In genomic region chr13:55361974-55362452, GRCm38 (mm10) we compare ENCODE assay signal across 8 mouse cellular contexts. TPM values are rescaled to one million over a fixed set of nuclear protein-coding genes. Genes with fewer than 3 reads are reported as not detected.
DNase-seq lines count a peak whose midpoint lies in the region; ATAC-seq and TF ChIP-seq lines count a peak whose summit lies in the region.

No protein-coding gene starts in this region.

- H3K27me3 ChIP-seq in thymus, adult 2 months (ENCODE audit: control insufficient read depth, insufficient read depth, low read length), result no peaks in the 10 kb centered on the region
- no peaks in the 10 kb centered on the region for H3K27me3 ChIP-seq in liver, embryonic 15.5 days
- no peaks in the 10 kb centered on the region for H3K27me3 ChIP-seq in stomach, embryonic 16.5 days (ENCODE audit: control insufficient read depth, insufficient read depth, low read length)

- H3K9me3 ChIP-seq in liver, embryonic 15.5 days (replicated peaks), result no peaks in the 10 kb centered on the region
- H3K9me3 ChIP-seq in stomach, embryonic 16.5 days (replicated peaks; ENCODE audit: control insufficient read depth, low read length), result no peaks in the 10 kb centered on the region

- H3K4me2 ChIP-seq in liver, embryonic 15.5 days, result peak overlapping the region; percentile 68
- peak overlapping the region; percentile 77 for H3K4me2 ChIP-seq in stomach, embryonic 16.5 days (ENCODE audit: low read depth, low read length)

- H3K4me3 ChIP-seq in gastrocnemius, adult 2 months, result peak overlapping the region; percentile 82
- H3K4me3 ChIP-seq in thymus, adult 2 months (ENCODE audit: control insufficient read depth, insufficient read depth, low read length), result peak overlapping the region; percentile 93
- peak overlapping the region; percentile 98 for H3K4me3 ChIP-seq in liver, embryonic 15.5 days (replicated peaks)
- peak overlapping the region; percentile 99 for H3K4me3 ChIP-seq in stomach, embryonic 16.5 days (replicated peaks; ENCODE audit: low read length)

- peak; percentile 76 for DNase-seq in gastrocnemius, adult 2 months
- no peak for DNase-seq in gastrocnemius, postnatal 10 days
- DNase-seq in thymus, adult 2 months, result no peak
- DNase-seq in thymus, postnatal 4 days, result no peak
- DNase-seq in left cerebral cortex, postnatal 10 days (ENCODE audit: extremely low spot score in 1 of 2, low spot score in 2 of 2), result no peak

- H3K36me3 ChIP-seq in thymus, adult 2 months (ENCODE audit: control insufficient read depth, insufficient read depth, low read length), result peaks cover 11% of the 10 kb centered on the region
- H3K36me3 ChIP-seq in liver, embryonic 15.5 days (replicated peaks), result peaks cover 41% of the 10 kb centered on the region
- H3K36me3 ChIP-seq in stomach, embryonic 16.5 days (ENCODE audit: control insufficient read depth, insufficient read depth, low read length), result peaks cover 15% of the 10 kb centered on the region; the same call in 1 of the 2 replicates

- ATAC-seq in granulocyte monocyte progenitor cell, adult 5-6 weeks (replicated peaks; ENCODE audit: poor library complexity, severe bottlenecking), result peak; percentile 10; the same call in 1 of the 2 replicates
- ATAC-seq in liver, embryonic 15.5 days (ENCODE audit: insufficient read depth), result peak; percentile 53
- peak; percentile 31 for ATAC-seq in stomach, embryonic 16.5 days (ENCODE audit: insufficient read depth, low FRiP score)

- intact Hi-C loops in gastrocnemius, adult 2 months (cut with DNase I), result no loop called here
- intact Hi-C loops in left cerebral cortex, postnatal 10 days (cut with DNase I), result no loop called here

- under 1% methylated on average over 32 of the region's 32 CpGs for WGBS in thymus, adult 2 months
- under 1% methylated on average over 32 of the region's 32 CpGs for WGBS in liver, embryonic 15.5 days (ENCODE audit: insufficient replicate concordance)
- WGBS in stomach, embryonic 16.5 days, result 1% methylated on average over 32 of the region's 32 CpGs

- no peak for TF ChIP-seq POLR2A in thymus, adult 2 months (IDR thresholded peaks at IDR 0.05; ENCODE audit: control insufficient read depth, extremely low read depth, insufficient read depth, low read length, poor library complexity)

- H3K9ac ChIP-seq in liver, embryonic 15.5 days, result peak overlapping the region; percentile 98
- peak overlapping the region; percentile 96 for H3K9ac ChIP-seq in stomach, embryonic 16.5 days (ENCODE audit: low read length)

- H3K27ac ChIP-seq in gastrocnemius, adult 2 months, result peak overlapping the region; percentile 94
- H3K27ac ChIP-seq in thymus, adult 2 months (ENCODE audit: control insufficient read depth, insufficient read depth, low read length), result peak overlapping the region; percentile 37; the same call in 1 of the 2 replicates
- H3K27ac ChIP-seq in liver, embryonic 15.5 days (replicated peaks), result peak overlapping the region; percentile 98
- peak overlapping the region; percentile 97 for H3K27ac ChIP-seq in stomach, embryonic 16.5 days (ENCODE audit: low read length)

- no peak for TF ChIP-seq CTCF in gastrocnemius, adult 2 months (IDR thresholded peaks at IDR 0.05)
- TF ChIP-seq CTCF in thymus, adult 2 months (IDR thresholded peaks at IDR 0.05; ENCODE audit: borderline replicate concordance, control insufficient read depth, extremely low read depth, insufficient read depth, low read length, poor library complexity), result no peak

- peaks cover 11% of the 10 kb centered on the region for H3K4me1 ChIP-seq in thymus, adult 2 months (replicated peaks; ENCODE audit: control insufficient read depth, insufficient read depth, low read length)
- peaks cover 48% of the 10 kb centered on the region for H3K4me1 ChIP-seq in liver, embryonic 15.5 days (replicated peaks)
- H3K4me1 ChIP-seq in stomach, embryonic 16.5 days (ENCODE audit: control insufficient read depth, insufficient read depth, low read length), result peaks cover 14% of the 10 kb centered on the region

RNA-seq across cellular contexts. Expression of gene Lman2, which starts 0.6 kb away (rescaled TPM):
- total RNA-seq in gastrocnemius, adult 2 months (2021), result 10 to 100 TPM; 36.7 to 42.3 TPM
- total RNA-seq in gastrocnemius, postnatal 10 days (2021), result 10 to 100 TPM; 37.0 to 45.1 TPM
- polyA plus RNA-seq in thymus, adult 2 months (2012; rRNA removed), result 134 and 139 TPM in 2 replicates
- 150 and 177 TPM in 2 replicates for total RNA-seq in granulocyte monocyte progenitor cell, adult 5-6 weeks (2014; fragmentation: Nextera tagmentation)
- 128 and 145 TPM in 2 replicates for total RNA-seq in granulocyte monocyte progenitor cell, adult 5-6 weeks (2017)
- 58.8 and 62.1 TPM in 2 replicates for polyA plus RNA-seq in liver, embryonic 15.5 days (2015; fragmentation: Nextera tagmentation; extraction: Ambion mirVana)
- 112 and 113 TPM in 2 replicates for polyA plus RNA-seq in stomach, embryonic 16.5 days (2015; fragmentation: Nextera tagmentation; extraction: Ambion mirVana)
- 10 to 100 TPM; 38.3 to 42.6 TPM for total RNA-seq in left cerebral cortex, postnatal 10 days (2021)

RNA-seq across cellular contexts. Expression of gene Rgs14, which starts 7.5 kb away (rescaled TPM):
- under 1 TPM in 1 of 2 experiments, not detected in 1; 0.20 TPM for total RNA-seq in gastrocnemius, adult 2 months (2021)
- total RNA-seq in gastrocnemius, postnatal 10 days (2021), result under 1 TPM; 0.19 to 0.36 TPM
- 179 and 220 TPM in 2 replicates for polyA plus RNA-seq in thymus, adult 2 months (2012; rRNA removed)
- total RNA-seq in granulocyte monocyte progenitor cell, adult 5-6 weeks (2014; fragmentation: Nextera tagmentation), result 12.8 and 16.4 TPM in 2 replicates
- 7.0 and 8.8 TPM in 2 replicates for total RNA-seq in granulocyte monocyte progenitor cell, adult 5-6 weeks (2017)
- polyA plus RNA-seq in liver, embryonic 15.5 days (2015; fragmentation: Nextera tagmentation; extraction: Ambion mirVana), result 2.2 and 2.9 TPM in 2 replicates
- 1.00 and 1.6 TPM in 2 replicates for polyA plus RNA-seq in stomach, embryonic 16.5 days (2015; fragmentation: Nextera tagmentation; extraction: Ambion mirVana)
- 10 to 100 TPM; 19.3 to 20.6 TPM for total RNA-seq in left cerebral cortex, postnatal 10 days (2021)

RNA-seq across cellular contexts. Expression of gene Mxd3, which starts 32.4 kb away (rescaled TPM):
- not detected for total RNA-seq in gastrocnemius, adult 2 months (2021)
- total RNA-seq in gastrocnemius, postnatal 10 days (2021), result 1 to 10 TPM; 6.2 to 7.8 TPM
- 122 and 153 TPM in 2 replicates for polyA plus RNA-seq in thymus, adult 2 months (2012; rRNA removed)
- 1.3 and 2.0 TPM in 2 replicates for total RNA-seq in granulocyte monocyte progenitor cell, adult 5-6 weeks (2014; fragmentation: Nextera tagmentation)
- 3.8 and 4.7 TPM in 2 replicates for total RNA-seq in granulocyte monocyte progenitor cell, adult 5-6 weeks (2017)
- 28.8 and 33.6 TPM in 2 replicates for polyA plus RNA-seq in liver, embryonic 15.5 days (2015; fragmentation: Nextera tagmentation; extraction: Ambion mirVana)
- 31.8 and 35.5 TPM in 2 replicates for polyA plus RNA-seq in stomach, embryonic 16.5 days (2015; fragmentation: Nextera tagmentation; extraction: Ambion mirVana)
- total RNA-seq in left cerebral cortex, postnatal 10 days (2021), result 1 to 10 TPM; 2.2 to 2.4 TPM

RNA-seq across cellular contexts. Expression of gene Slc34a1, which starts 36.0 kb away (rescaled TPM):
- not detected for total RNA-seq in gastrocnemius, adult 2 months (2021)
- under 1 TPM in 1 of 2 experiments, not detected in 1; 0.11 TPM for total RNA-seq in gastrocnemius, postnatal 10 days (2021)
- polyA plus RNA-seq in thymus, adult 2 months (2012; rRNA removed), result 0.83 and 6.0 TPM in 2 replicates
- not detected in 2 replicates for total RNA-seq in granulocyte monocyte progenitor cell, adult 5-6 weeks (2014; fragmentation: Nextera tagmentation)
- 0.56 TPM in 1 of 2 replicates, not detected in the other for total RNA-seq in granulocyte monocyte progenitor cell, adult 5-6 weeks (2017)
- polyA plus RNA-seq in liver, embryonic 15.5 days (2015; fragmentation: Nextera tagmentation; extraction: Ambion mirVana), result not detected in 2 replicates
- 0.14 and 0.17 TPM in 2 replicates for polyA plus RNA-seq in stomach, embryonic 16.5 days (2015; fragmentation: Nextera tagmentation; extraction: Ambion mirVana)
- not detected for total RNA-seq in left cerebral cortex, postnatal 10 days (2021)

RNA-seq across cellular contexts. Expression of gene Rab24, which starts 40.3 kb away (rescaled TPM):
- total RNA-seq in gastrocnemius, adult 2 months (2021), result 10 to 100 TPM; 29.2 to 33.5 TPM
- 10 to 100 TPM; 36.0 to 37.2 TPM for total RNA-seq in gastrocnemius, postnatal 10 days (2021)
- 112 and 119 TPM in 2 replicates for polyA plus RNA-seq in thymus, adult 2 months (2012; rRNA removed)
- total RNA-seq in granulocyte monocyte progenitor cell, adult 5-6 weeks (2014; fragmentation: Nextera tagmentation), result 87.6 and 100 TPM in 2 replicates
- total RNA-seq in granulocyte monocyte progenitor cell, adult 5-6 weeks (2017), result 34.3 and 37.4 TPM in 2 replicates
- polyA plus RNA-seq in liver, embryonic 15.5 days (2015; fragmentation: Nextera tagmentation; extraction: Ambion mirVana), result 48.6 and 51.3 TPM in 2 replicates
- polyA plus RNA-seq in stomach, embryonic 16.5 days (2015; fragmentation: Nextera tagmentation; extraction: Ambion mirVana), result 76.2 and 79.2 TPM in 2 replicates
- total RNA-seq in left cerebral cortex, postnatal 10 days (2021), result 10 to 100 TPM; 63.2 to 65.7 TPM

Comparison
In these comparisons a context has a peak if more than half of its experiments do, and no peak if none do; other contexts are left out.
1. H3K27ac ChIP-seq: peak in every context shown above with its lines; median percentile 98 in liver, embryonic 15.5 days; 97 in stomach, embryonic 16.5 days; 94 in gastrocnemius, adult 2 months; 37 in thymus, adult 2 months.
2. RNA of gene Rgs14, which starts 7.5 kb away (total RNA-seq): 19.3 to 20.6 TPM in left cerebral cortex, postnatal 10 days and 7.0 to 16.4 TPM in granulocyte monocyte progenitor cell, adult 5-6 weeks; 0.19 to 0.36 TPM in gastrocnemius, postnatal 10 days and 0.20 TPM in gastrocnemius, adult 2 months; every median in the first group is over 4 times any median in the second.
3. Peak in every context shown above with its lines, with median percentiles within 50 percentile points of each other: H3K4me3 ChIP-seq and ATAC-seq.